In the genomic region with DNA sequence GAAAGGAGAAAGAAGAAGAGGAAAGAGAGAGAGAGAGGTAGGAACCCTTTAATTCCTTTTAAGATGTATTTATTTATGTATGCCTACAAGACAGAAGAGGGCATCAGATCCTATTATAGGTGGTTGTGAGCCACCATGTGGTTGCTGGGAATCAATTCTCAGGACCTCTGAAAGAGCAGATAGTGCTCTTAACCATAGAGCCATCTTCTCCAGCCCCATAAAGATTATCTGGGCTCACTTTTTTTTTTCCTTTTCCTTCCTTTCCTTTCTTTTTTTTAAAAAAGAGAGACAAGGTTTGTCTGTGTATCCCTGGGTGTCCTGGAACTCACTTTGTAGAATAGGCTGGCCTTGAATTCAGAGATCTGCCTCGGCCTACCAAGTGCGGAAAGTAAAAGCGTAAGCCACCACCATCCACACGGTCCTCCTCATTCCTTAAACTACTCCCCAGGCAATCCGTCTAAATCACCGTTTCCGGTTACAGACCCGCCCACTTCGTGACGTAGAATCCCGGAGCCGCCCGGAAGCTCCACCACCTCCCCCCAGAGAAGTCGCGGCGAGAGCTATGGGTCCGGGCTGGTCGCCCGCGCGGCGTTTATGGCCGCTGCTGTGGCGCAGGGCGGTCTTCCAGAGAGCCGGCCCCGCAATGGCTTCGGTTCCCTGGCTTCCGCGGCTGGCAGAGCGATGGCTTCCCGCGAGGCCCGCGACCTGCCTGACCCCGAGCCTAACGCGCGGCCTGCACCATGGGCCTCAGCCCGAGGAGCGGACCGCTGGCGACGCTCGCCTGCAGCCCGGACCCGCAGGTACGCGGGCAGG, we compare ENCODE assay signal across 8 mouse cellular contexts. TPM values are rescaled to one million over a fixed set of nuclear protein-coding genes. Genes with fewer than 3 reads are reported as not detected.
DNase-seq lines count a peak whose midpoint lies in the region; ATAC-seq and TF ChIP-seq lines count a peak whose summit lies in the region.

A gene (plus strand): TSS at position 492 of the 813 bp plus-strand sequence.

- no peak for TF ChIP-seq CTCF in kidney, adult 2 months (conservative IDR thresholded peaks at IDR 0.05; ENCODE audit: insufficient read depth, insufficient read length, low read depth, low read length)
- no peak for TF ChIP-seq CTCF in spleen, adult 2 months (IDR thresholded peaks at IDR 0.05; ENCODE audit: extremely low read depth, insufficient read depth, insufficient read length, insufficient replicate concordance)

- no peaks in the 10 kb centered on the region for H3K27me3 ChIP-seq in embryonic facial prominence, embryonic 13.5 days
- H3K27me3 ChIP-seq in kidney, adult 2 months (replicated peaks; ENCODE audit: control insufficient read depth, insufficient read depth, low read length) = no peaks in the 10 kb centered on the region
- H3K27me3 ChIP-seq in limb, embryonic 12.5 days = no peaks in the 10 kb centered on the region
- H3K27me3 ChIP-seq in midbrain, embryonic 15.5 days (replicated peaks) = no peaks in the 10 kb centered on the region
- H3K27me3 ChIP-seq in spleen, adult 2 months (ENCODE audit: control insufficient read depth, insufficient read depth, low read length) = no peaks in the 10 kb centered on the region

- peak; percentile 87 for DNase-seq in 3134 (ENCODE audit: extremely low read depth, insufficient read length, low spot score)
- DNase-seq in adrenal gland, postnatal 36 days = peak; percentile 96 to 97
- peak; percentile 97 to 98 for DNase-seq in heart, adult 18-20 months
- DNase-seq in kidney, adult 2 months = peak; percentile 97
- peak; percentile 76 to 90 for DNase-seq in spleen, adult 2 months (ENCODE audit: low read depth in 1 of 2, low spot score in 2 of 2)

- H3K9me3 ChIP-seq in embryonic facial prominence, embryonic 13.5 days = no peaks in the 10 kb centered on the region
- no peaks in the 10 kb centered on the region for H3K9me3 ChIP-seq in limb, embryonic 12.5 days
- no peaks in the 10 kb centered on the region for H3K9me3 ChIP-seq in midbrain, embryonic 15.5 days

- no peak for TF ChIP-seq POLR2A in kidney, adult 2 months (IDR thresholded peaks at IDR 0.05; ENCODE audit: low read depth, low read length)
- peak; percentile 42 for TF ChIP-seq POLR2A in spleen, adult 2 months (IDR thresholded peaks at IDR 0.05; ENCODE audit: low read depth, low read length)

- H3K9ac ChIP-seq in embryonic facial prominence, embryonic 13.5 days = peak within 1 kb of the TSS; percentile 97
- peak within 1 kb of the TSS; percentile 94 for H3K9ac ChIP-seq in limb, embryonic 12.5 days (replicated peaks)
- H3K9ac ChIP-seq in midbrain, embryonic 15.5 days = peak within 1 kb of the TSS; percentile 90

- peak; percentile 88 for ATAC-seq in embryonic facial prominence, embryonic 13.5 days (ENCODE audit: insufficient number of reproducible peaks, insufficient read depth, low FRiP score, low TSS enrichment, low read depth)
- peak; percentile 88 for ATAC-seq in limb, embryonic 12.5 days (ENCODE audit: insufficient number of reproducible peaks, insufficient read depth, low FRiP score, low TSS enrichment, low read depth)
- peak; percentile 98 for ATAC-seq in midbrain, embryonic 15.5 days (replicated peaks)

- H3K27ac ChIP-seq in embryonic facial prominence, embryonic 13.5 days = peak within 1 kb of the TSS; percentile 78
- peak within 1 kb of the TSS; percentile 41 for H3K27ac ChIP-seq in kidney, adult 2 months (ENCODE audit: insufficient read depth, low read depth, low read length)
- peak within 1 kb of the TSS; percentile 84 for H3K27ac ChIP-seq in limb, embryonic 12.5 days
- peak within 1 kb of the TSS; percentile 83 for H3K27ac ChIP-seq in midbrain, embryonic 15.5 days
- peak within 1 kb of the TSS; percentile 48 for H3K27ac ChIP-seq in spleen, adult 2 months (ENCODE audit: insufficient read depth, low read length)

- H3K4me2 ChIP-seq in embryonic facial prominence, embryonic 13.5 days = peak within 1 kb of the TSS; percentile 89
- peak within 1 kb of the TSS; percentile 87 for H3K4me2 ChIP-seq in limb, embryonic 12.5 days
- H3K4me2 ChIP-seq in midbrain, embryonic 15.5 days = peak within 1 kb of the TSS; percentile 77

- H3K4me1 ChIP-seq in embryonic facial prominence, embryonic 13.5 days = peaks cover 16% of the 10 kb centered on the region
- peaks cover 6% of the 10 kb centered on the region for H3K4me1 ChIP-seq in kidney, adult 2 months (ENCODE audit: control insufficient read depth, insufficient read depth, low read length)
- peaks cover 15% of the 10 kb centered on the region for H3K4me1 ChIP-seq in limb, embryonic 12.5 days (replicated peaks)
- peaks cover 26% of the 10 kb centered on the region for H3K4me1 ChIP-seq in midbrain, embryonic 15.5 days
- 0 out of 2 replicates have a peak, but pooled peaks cover 2% of the 10 kb centered on the region for H3K4me1 ChIP-seq in spleen, adult 2 months (ENCODE audit: control insufficient read depth, insufficient read depth, insufficient read length)

- peak within 1 kb of the TSS; percentile 100 for H3K4me3 ChIP-seq in embryonic facial prominence, embryonic 13.5 days
- H3K4me3 ChIP-seq in kidney, adult 2 months (ENCODE audit: insufficient read depth, low read depth, low read length) = peak within 1 kb of the TSS; percentile 87
- peak within 1 kb of the TSS; percentile 98 for H3K4me3 ChIP-seq in limb, embryonic 12.5 days (replicated peaks)
- H3K4me3 ChIP-seq in midbrain, embryonic 15.5 days = peak within 1 kb of the TSS; percentile 77
- H3K4me3 ChIP-seq in spleen, adult 2 months (ENCODE audit: extremely low read depth, insufficient read depth, insufficient read length) = peak within 1 kb of the TSS; percentile 86

- WGBS in embryonic facial prominence, embryonic 13.5 days = under 1% methylated on average over 49 of the region's 49 CpGs
- WGBS in kidney, adult 2 months = under 1% methylated on average over 49 of the region's 49 CpGs
- under 1% methylated on average over 49 of the region's 49 CpGs for WGBS in limb, embryonic 12.5 days
- under 1% methylated on average over 49 of the region's 49 CpGs for WGBS in midbrain, embryonic 15.5 days
- WGBS in spleen, adult 2 months = under 1% methylated on average over 49 of the region's 49 CpGs

- H3K36me3 ChIP-seq in embryonic facial prominence, embryonic 13.5 days = 0 out of 2 replicates have a peak, but pooled peaks cover 1% of the 10 kb centered on the region
- no peaks in the 10 kb centered on the region for H3K36me3 ChIP-seq in kidney, adult 2 months (ENCODE audit: control insufficient read depth, insufficient read depth, low read length)
- H3K36me3 ChIP-seq in limb, embryonic 12.5 days = 0 out of 2 replicates have a peak, but pooled peaks cover 2% of the 10 kb centered on the region
- H3K36me3 ChIP-seq in midbrain, embryonic 15.5 days (replicated peaks) = no peaks in the 10 kb centered on the region
- no peaks in the 10 kb centered on the region for H3K36me3 ChIP-seq in spleen, adult 2 months (ENCODE audit: control insufficient read depth, insufficient read depth, low read length)

RNA-seq across cellular contexts. Expression of the gene that starts here (rescaled TPM):
- total RNA-seq in adrenal gland, postnatal 36 days (2021) = 10 to 100 TPM; 33.4 to 54.3 TPM
- polyA plus RNA-seq in embryonic facial prominence, embryonic 13.5 days (2015; fragmentation: Nextera tagmentation; extraction: Ambion mirVana) = 83.8 and 87.9 TPM in 2 replicates
- 10 to 100 TPM; 40.5 to 45.0 TPM for total RNA-seq in heart, adult 18-20 months (2021)
- polyA plus RNA-seq in kidney, adult 2 months (2012; rRNA removed) = 22.7 and 27.0 TPM in 2 replicates
- polyA plus RNA-seq in limb, embryonic 12.5 days (2016; fragmentation: Nextera tagmentation; extraction: Ambion mirVana) = 69.5 and 80.9 TPM in 2 replicates
- 54.2 and 58.6 TPM in 2 replicates for polyA plus RNA-seq in midbrain, embryonic 15.5 days (2015; fragmentation: Nextera tagmentation; extraction: Ambion mirVana)
- 9.9 and 12.2 TPM in 2 replicates for polyA plus RNA-seq in spleen, adult 2 months (2012; rRNA removed)

Comparison
In these comparisons a context has a peak if more than half of its experiments do, and no peak if none do; other contexts are left out.
1. Peak in every context shown above with its lines: DNase-seq, ATAC-seq, H3K4me3 ChIP-seq and H3K27ac ChIP-seq.